Mouse (Mus musculus) cortical plate, adult 2 months (tissue): ENCODE measurements around the gene Astn1.

Experiments
- CTCF ChIP-seq: fragments of 200-500 bp; IDR thresholded peaks from 2 replicates; pipeline ENCODE4 v1.5.1; 2011; ENCODE audit warnings: mild to moderate bottlenecking, control low read depth, low read length; ENCODE audit not compliant: insufficient read depth; ENCODE audit errors: extremely low read depth
- POLR2A ChIP-seq: fragments of 200-500 bp; IDR thresholded peaks from 2 replicates; pipeline ENCODE4 v1.6.1; 2011; ENCODE audit warnings: mild to moderate bottlenecking, low read length, control low read depth; ENCODE audit not compliant: insufficient read depth; ENCODE audit errors: extremely low read depth

DNA sequence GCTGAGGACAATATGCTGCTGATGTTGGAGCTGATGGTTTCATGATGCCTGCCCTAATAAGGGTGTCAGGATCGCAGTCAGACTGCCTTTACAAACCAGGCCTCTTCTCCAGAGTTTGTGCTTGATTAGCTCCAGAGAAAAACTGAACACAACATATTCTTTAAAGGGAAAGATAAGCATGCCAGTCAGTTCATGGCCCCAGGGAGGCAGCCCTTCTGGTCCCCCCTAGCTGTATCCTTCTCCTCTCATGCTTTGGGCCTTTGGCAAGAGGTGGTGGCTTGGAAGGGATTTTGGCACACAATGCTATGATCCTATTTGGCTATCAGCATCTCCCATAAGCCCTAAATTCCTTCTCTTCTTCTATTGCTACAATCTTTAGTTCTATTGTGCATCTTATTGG, 128.1 kb downstream of the Astn1 start:
- TF ChIP-seq POLR2A (no peak), CTCF (no peak)
